Mouse (Mus musculus) cerebellum, adult 2 months (tissue): Measurements from ENCODE around the gene Zfp646.
A peak's percentile ranks its signal among the peaks of the same experiment; 100 is the strongest.

Experiments
- CTCF ChIP-seq: fragments of 200-500 bp; IDR thresholded peaks from 2 replicates; pipeline ENCODE4 v1.5.1; 2011; ENCODE audit warnings: low read depth, mild to moderate bottlenecking, control low read depth, low read length, moderate library complexity, borderline replicate concordance; ENCODE audit not compliant: insufficient read depth
- POLR2A ChIP-seq: fragments of 200-500 bp; IDR thresholded peaks from 2 replicates; pipeline ENCODE4 v1.6.1; 2011; ENCODE audit warnings: low read length, control low read depth, borderline replicate concordance; ENCODE audit not compliant: insufficient read depth

DNA sequence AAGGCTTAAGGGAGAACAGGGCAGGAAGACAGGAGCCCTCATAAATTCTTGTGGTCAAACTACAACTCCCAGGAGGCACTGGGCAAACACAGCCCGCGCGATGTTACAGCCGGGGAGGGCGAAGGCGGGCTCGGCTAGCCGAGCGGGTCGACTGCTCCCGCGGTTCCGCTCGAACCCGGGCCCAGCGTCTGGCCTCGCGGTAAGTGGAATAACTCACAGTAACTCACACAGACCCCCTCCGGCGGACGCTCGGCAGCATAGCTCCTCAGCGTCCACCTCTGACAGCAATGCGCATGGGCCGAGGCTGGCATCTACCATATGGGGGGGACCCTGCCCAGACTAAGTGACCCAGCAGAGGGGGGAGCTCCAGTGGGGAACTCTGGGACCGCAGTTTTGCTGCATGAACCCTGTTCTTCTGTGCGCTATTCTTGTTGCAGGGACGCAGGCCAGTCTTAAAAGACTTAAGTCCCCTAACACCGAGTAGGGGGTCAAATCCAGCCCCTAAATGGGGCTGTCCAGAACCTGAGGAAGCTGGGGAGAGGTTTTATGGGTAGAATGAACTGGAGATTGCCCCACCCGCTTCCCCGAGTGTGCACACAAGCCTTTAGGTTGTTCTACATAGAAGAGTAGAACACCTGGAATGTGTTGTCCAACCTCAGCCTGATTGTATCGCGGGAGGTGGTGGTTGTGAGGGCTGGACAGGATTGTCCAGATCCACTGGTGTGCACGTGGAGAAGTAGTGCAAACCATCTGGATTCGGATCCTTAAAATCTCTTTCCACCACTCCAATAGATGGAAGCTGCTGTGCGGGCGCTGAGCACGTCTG lies 28.2 kb downstream of the Zfp646 start, which contains the start of gene Bckdk:
- TF ChIP-seq CTCF (no peak), POLR2A (peak; percentile 86; the same call in 1 of the 2 replicates)
